9 mouse cellular contexts compared by ENCODE assay signal in the genomic region with DNA sequence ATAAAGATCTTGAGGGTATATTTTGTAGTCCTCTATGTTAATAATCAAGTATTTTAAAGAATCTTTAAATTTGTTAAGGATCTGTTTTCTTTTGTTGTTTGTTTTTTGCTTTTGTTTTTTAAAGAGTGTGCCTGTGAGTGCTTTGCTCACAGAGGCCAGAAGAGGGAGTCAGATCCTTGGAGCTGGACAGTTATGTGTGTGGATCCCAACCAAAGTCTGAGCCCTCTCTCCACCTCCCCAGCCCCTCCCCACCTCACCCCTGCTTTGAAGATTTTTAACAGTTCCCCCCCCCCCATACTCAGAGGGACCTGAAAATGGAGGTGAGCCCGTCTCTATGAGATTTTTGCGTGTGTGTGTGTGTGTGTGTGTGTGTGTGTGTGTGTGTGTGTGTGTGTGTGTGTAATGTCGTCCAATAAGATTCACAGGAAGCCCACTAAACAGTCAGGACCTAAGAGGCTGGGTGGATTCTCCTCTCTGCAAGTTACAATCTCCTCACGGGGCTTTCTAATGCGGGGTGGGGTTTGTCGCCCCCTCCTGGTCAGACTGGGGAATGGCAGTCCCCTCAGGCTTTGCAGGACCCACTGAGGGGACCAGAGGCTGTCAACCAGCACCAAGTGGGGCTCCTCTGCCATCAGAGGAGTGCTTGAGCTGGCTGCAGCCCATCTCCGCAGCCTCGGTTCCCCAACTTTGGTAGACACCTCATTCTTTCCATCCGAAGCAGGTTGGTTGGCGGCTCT. TPM values are rescaled to one million over a fixed set of nuclear protein-coding genes. Genes with fewer than 3 reads are reported as not detected.
DNase-seq lines count a peak whose midpoint lies in the region; ATAC-seq and TF ChIP-seq lines count a peak whose summit lies in the region.
"Had no signal": no experiment of that assay in that cellular context is flagged by ENCODE, and none has a peak within 500 bp of the region (broad histone marks: within the 10 kb centered on the region; RNA-seq: fewer than 3 reads in every experiment).

No protein-coding gene starts in this region.

- 29% methylated on average over 9 of the region's 10 CpGs for WGBS in heart, embryonic 10.5 days
- 34% methylated on average over 9 of the region's 10 CpGs for WGBS in heart, adult 2 months

- no peaks in the 10 kb centered on the region for H3K9me3 ChIP-seq in heart, embryonic 10.5 days
- H3K9me3 ChIP-seq: lung, embryonic 15.5 days had no signal

- 0 out of 2 replicates have a peak, but pooled peaks have one; percentile 30 for ATAC-seq in megakaryocyte, adult 5-6 weeks (ENCODE audit: poor library complexity, severe bottlenecking)

- no peak for TF ChIP-seq POLR2A in heart, adult 2 months (IDR thresholded peaks at IDR 0.05; ENCODE audit: insufficient read depth, low read depth, low read length)
- no peak for TF ChIP-seq POLR2A in testis, adult 2 months (IDR thresholded peaks at IDR 0.05; ENCODE audit: control insufficient read depth, low read depth, low read length)

- peaks cover 13% of the 10 kb centered on the region; the same call in 1 of the 2 replicates for H3K27me3 ChIP-seq in heart, embryonic 10.5 days (ENCODE audit: insufficient read depth, poor library complexity, severe bottlenecking)
- no peaks in the 10 kb centered on the region for H3K27me3 ChIP-seq in heart, adult 2 months (ENCODE audit: control insufficient read depth, insufficient read depth, low read length)
- no peaks in the 10 kb centered on the region for H3K27me3 ChIP-seq in testis, adult 2 months (ENCODE audit: control insufficient read depth, insufficient read depth, low read length)
- H3K27me3 ChIP-seq: lung, embryonic 15.5 days had no signal

- H3K36me3 ChIP-seq in heart, embryonic 10.5 days: no peaks in the 10 kb centered on the region
- H3K36me3 ChIP-seq in heart, adult 2 months (ENCODE audit: control insufficient read depth, insufficient read depth, low read length): no peaks in the 10 kb centered on the region
- H3K36me3 ChIP-seq in testis, adult 2 months (ENCODE audit: control insufficient read depth, insufficient read depth, low read length): no peaks in the 10 kb centered on the region
- H3K36me3 ChIP-seq: lung, embryonic 15.5 days had no signal

- peak; percentile 96 for DNase-seq in heart, adult 11 months
- DNase-seq in heart, embryonic 10.5 days (ENCODE audit: low spot score): no peak
- peak; percentile 52 for DNase-seq in Muller cell, postnatal 12 days (ENCODE audit: inconsistent ontology term)
- peak; percentile 60 to 65 for DNase-seq in cerebellum, postnatal 25 days
- peak; percentile 66 to 78 for DNase-seq in heart, adult 2 months
- DNase-seq in layer of hippocampus, adult 9-11 months: peak; percentile 44

- H3K9ac ChIP-seq in heart, adult 2 months (ENCODE audit: low read depth, low read length): no peak overlapping the region
- H3K9ac ChIP-seq: lung, embryonic 15.5 days had no signal

- no peak overlapping the region for H3K27ac ChIP-seq in heart, embryonic 10.5 days
- H3K27ac ChIP-seq in heart, adult 2 months: no peak overlapping the region
- no peak overlapping the region for H3K27ac ChIP-seq in testis, adult 2 months (ENCODE audit: control insufficient read depth, insufficient read depth, low read depth, low read length)
- H3K27ac ChIP-seq: lung, embryonic 15.5 days had no signal

- intact Hi-C loops in heart, adult 2 months (cut with DNase I): loop anchor here (1.0 to 2.0 kb wide), 3 partner anchors 31 to 57 kb away; a partner anchor contains a TSS

- no peak overlapping the region for H3K4me3 ChIP-seq in heart, embryonic 10.5 days
- no peak overlapping the region for H3K4me3 ChIP-seq in heart, adult 2 months
- H3K4me3 ChIP-seq in testis, adult 2 months (ENCODE audit: control insufficient read depth, low read depth, low read length): no peak overlapping the region
- H3K4me3 ChIP-seq: lung, embryonic 15.5 days had no signal

- no peak for TF ChIP-seq EP300 in heart, adult 2 months (IDR thresholded peaks at IDR 0.05; ENCODE audit: insufficient read depth, low read depth, low read length)

- 0 out of 2 replicates have a peak, but pooled peaks cover 9% of the 10 kb centered on the region for H3K4me1 ChIP-seq in heart, embryonic 10.5 days
- H3K4me1 ChIP-seq in heart, adult 2 months (ENCODE audit: control insufficient read depth, insufficient read depth, low read length): peaks cover 8% of the 10 kb centered on the region
- H3K4me1 ChIP-seq in testis, adult 2 months (ENCODE audit: control insufficient read depth, insufficient read depth, low read length): no peaks in the 10 kb centered on the region

- no peaks in the 10 kb centered on the region for H3K79me2 ChIP-seq in heart, adult 2 months (replicated peaks; ENCODE audit: control insufficient read depth, insufficient read depth, low read length)

- peak; percentile 82 for TF ChIP-seq CTCF in heart, adult 2 months (IDR thresholded peaks at IDR 0.05)
- TF ChIP-seq CTCF in testis, adult 2 months (IDR thresholded peaks at IDR 0.05; ENCODE audit: control insufficient read depth, insufficient read depth, insufficient replicate concordance, low read depth, low read length): peak; percentile 96

RNA-seq across cellular contexts. Expression of a gene that starts 20.3 kb away (rescaled TPM):
- 51.0 and 59.1 TPM in 2 replicates for polyA plus RNA-seq in heart, embryonic 10.5 days (2016; fragmentation: Nextera tagmentation; extraction: Ambion mirVana)
- 10 to 100 TPM; 31.3 to 31.5 TPM for total RNA-seq in heart, adult 2 months (2021)
- polyA plus RNA-seq in heart, adult 2 months (2012; rRNA removed): 47.1 and 51.3 TPM in 2 replicates
- total RNA-seq in megakaryocyte, adult 5-6 weeks (2015): 69.0 and 70.8 TPM in 2 replicates
- total RNA-seq in megakaryocyte, adult 5-6 weeks (2017): 30.8 and 43.0 TPM in 2 replicates
- 77.6 and 85.6 TPM in 2 replicates for polyA plus RNA-seq in testis, adult 2 months (2012; rRNA removed)

RNA-seq across cellular contexts. Expression of a gene that starts 31.7 kb away (rescaled TPM):
- polyA plus RNA-seq in heart, embryonic 10.5 days (2016; fragmentation: Nextera tagmentation; extraction: Ambion mirVana): 7.4 and 16.5 TPM in 2 replicates
- 10 to 100 TPM in 1 of 2 experiments, 1 to 10 TPM in 1; 8.0 to 10.3 TPM for total RNA-seq in heart, adult 2 months (2021)
- polyA plus RNA-seq in heart, adult 2 months (2012; rRNA removed): 17.9 and 31.9 TPM in 2 replicates
- 3.2 and 7.9 TPM in 2 replicates for total RNA-seq in megakaryocyte, adult 5-6 weeks (2015)
- total RNA-seq in megakaryocyte, adult 5-6 weeks (2017): 1.4 and 2.0 TPM in 2 replicates
- 16.5 and 17.0 TPM in 2 replicates for polyA plus RNA-seq in testis, adult 2 months (2012; rRNA removed)

RNA-seq across cellular contexts. Expression of a gene that starts 44.1 kb away (rescaled TPM):
- polyA plus RNA-seq in heart, embryonic 10.5 days (2016; fragmentation: Nextera tagmentation; extraction: Ambion mirVana): not detected in 2 replicates
- total RNA-seq in heart, adult 2 months (2021): not detected
- not detected in 2 replicates for polyA plus RNA-seq in heart, adult 2 months (2012; rRNA removed)
- not detected in 2 replicates for total RNA-seq in megakaryocyte, adult 5-6 weeks (2015)
- not detected in 2 replicates for total RNA-seq in megakaryocyte, adult 5-6 weeks (2017)
- 97.8 and 104 TPM in 2 replicates for polyA plus RNA-seq in testis, adult 2 months (2012; rRNA removed)
- polyA plus RNA-seq: lung, embryonic 15.5 days had no signal

RNA-seq across cellular contexts. Expression of a gene that starts 44.6 kb away (rescaled TPM):
- 11.1 and 28.0 TPM in 2 replicates for polyA plus RNA-seq in heart, embryonic 10.5 days (2016; fragmentation: Nextera tagmentation; extraction: Ambion mirVana)
- total RNA-seq in heart, adult 2 months (2021): 1 to 10 TPM in 1 of 2 experiments, under 1 TPM in 1; 0.43 to 1.3 TPM
- polyA plus RNA-seq in heart, adult 2 months (2012; rRNA removed): 0.50 and 78.4 TPM in 2 replicates
- not detected in 2 replicates for total RNA-seq in megakaryocyte, adult 5-6 weeks (2015)
- not detected in 2 replicates for total RNA-seq in megakaryocyte, adult 5-6 weeks (2017)
- polyA plus RNA-seq in testis, adult 2 months (2012; rRNA removed): 0.51 and 0.72 TPM in 2 replicates

RNA-seq across cellular contexts. Expression of a gene that starts 55.6 kb away (rescaled TPM):
- not detected in 2 replicates for polyA plus RNA-seq in heart, embryonic 10.5 days (2016; fragmentation: Nextera tagmentation; extraction: Ambion mirVana)
- not detected for total RNA-seq in heart, adult 2 months (2021)
- polyA plus RNA-seq in heart, adult 2 months (2012; rRNA removed): not detected in 2 replicates
- not detected in 2 replicates for total RNA-seq in megakaryocyte, adult 5-6 weeks (2015)
- not detected in 2 replicates for total RNA-seq in megakaryocyte, adult 5-6 weeks (2017)
- 37.5 TPM in 1 of 2 replicates, not detected in the other for polyA plus RNA-seq in testis, adult 2 months (2012; rRNA removed)
- polyA plus RNA-seq: lung, embryonic 15.5 days had no signal

Comparison
In these comparisons a context has a peak if more than half of its experiments do, and no peak if none do; other contexts are left out.
1. RNA of a gene that starts 44.1 kb away (polyA plus RNA-seq): 97.8 to 104 TPM in testis, adult 2 months; not detected in heart, embryonic 10.5 days and not detected in heart, adult 2 months; every median in the first group is over 10 times any median in the second.